Mouse (Mus musculus) myocyte (in vitro differentiated cells): ENCODE measurements around the gene Arl8a.

Experiments used
- E2F4 ChIP-seq: IDR thresholded peaks from one replicate; pipeline ENCODE4 v1.6.1; 2011; ENCODE audit warnings: mild to moderate bottlenecking, control low read depth, moderate library complexity; ENCODE audit not compliant: insufficient read depth
- MAX ChIP-seq: IDR thresholded peaks from one replicate; pipeline ENCODE4 v1.6.1; 2011; ENCODE audit warnings: low read depth, mild to moderate bottlenecking, control low read depth
- MYOD1 ChIP-seq, 3 experiments: IDR thresholded peaks; one replicate each; pipeline ENCODE4 v1.6.1; 2011; ENCODE audit warnings: control low read depth in 2 of 3, low read depth in 2 of 3, mild to moderate bottlenecking in 2 of 3, moderate library complexity in 1 of 3; ENCODE audit not compliant: insufficient read length in 2 of 3, control insufficient read depth in 1 of 3
- MYOG ChIP-seq, 3 experiments: IDR thresholded peaks; one replicate each; pipeline ENCODE4 v1.6.1; 2011; ENCODE audit warnings: control low read depth in 2 of 3, low read depth in 2 of 3, mild to moderate bottlenecking in 2 of 3; ENCODE audit not compliant: insufficient read length in 2 of 3, control insufficient read depth in 1 of 3, insufficient read depth in 1 of 3
- POLR2A ChIP-seq: IDR thresholded peaks from one replicate; pipeline ENCODE4 v1.6.1; 2011; ENCODE audit warnings: low read depth, mild to moderate bottlenecking, control low read depth, moderate library complexity; ENCODE audit not compliant: insufficient read length
- SRF ChIP-seq: IDR thresholded peaks from one replicate; pipeline ENCODE4 v1.6.1; 2011; ENCODE audit warnings: low read depth; ENCODE audit not compliant: control insufficient read depth, insufficient read length
- TCF3 ChIP-seq: IDR thresholded peaks from one replicate; pipeline ENCODE4 v1.6.1; 2011; ENCODE audit warnings: low read depth, control low read depth; ENCODE audit not compliant: insufficient read length
- USF1 ChIP-seq: IDR thresholded peaks from one replicate; pipeline ENCODE4 v1.6.1; 2011; ENCODE audit warnings: low read depth, mild to moderate bottlenecking, control low read depth, moderate library complexity

DNA sequence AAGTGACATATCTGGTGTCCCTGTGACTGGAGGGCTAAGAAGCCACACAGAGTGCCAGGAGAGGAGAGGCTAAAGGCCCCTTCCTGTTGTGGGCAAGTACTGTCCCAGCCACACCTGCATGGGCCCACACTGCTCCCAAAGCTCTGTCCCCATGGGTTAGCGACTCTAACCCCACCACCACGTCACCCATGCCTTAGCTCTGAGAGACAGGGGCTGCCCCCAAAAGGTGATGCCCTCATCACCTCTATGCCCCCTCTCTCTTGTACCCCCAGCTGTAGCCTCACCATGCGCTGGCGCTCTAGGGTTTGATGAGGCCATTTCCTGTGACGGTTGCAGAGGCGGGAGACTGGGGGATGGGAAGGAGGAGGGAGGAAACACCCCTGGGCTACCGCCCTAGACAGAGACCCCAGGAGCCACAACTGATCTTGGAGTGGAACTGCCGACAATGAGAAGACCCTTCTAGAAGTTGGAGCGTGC is 13.7 kb upstream of the Arl8a start:
- TF ChIP-seq USF1 (no peak), MAX (no peak), POLR2A (no peak), MYOD1 (IDR thresholded peaks at IDR 0.05; ENCODE audit: control insufficient read depth in 1 of 3, insufficient read length in 2 of 3, low read depth in 2 of 3) (no peak), E2F4 (no peak), SRF (no peak), TCF3 (no peak), MYOG (IDR thresholded peaks at IDR 0.05; ENCODE audit: control insufficient read depth in 1 of 3, insufficient read depth in 1 of 3, insufficient read length in 2 of 3, low read depth in 2 of 3) (no peak)
